ENCODE assay signal across 8 mouse cellular contexts in genomic region chr8:120276891-120277426, GRCm38 (mm10). TPM values are rescaled to one million over a fixed set of nuclear protein-coding genes. Genes with fewer than 3 reads are reported as not detected.
DNase-seq lines count a peak whose midpoint lies in the region; ATAC-seq and TF ChIP-seq lines count a peak whose summit lies in the region.

No protein-coding gene starts in this region.

- peak overlapping the region; percentile 94 for H3K4me2 ChIP-seq in intestine, embryonic 15.5 days (replicated peaks)
- H3K4me2 ChIP-seq in lung, embryonic 16.5 days (ENCODE audit: low read depth, low read length): peak overlapping the region; percentile 73

- in situ Hi-C loops in ES-E14 (cut with MboI; ENCODE audit: low sequenced_read_pairs in 2 of 2, unreplicated experiment in 2 of 2): no loop called here

- peak overlapping the region; percentile 47; the same call in 1 of the 2 replicates for H3K9ac ChIP-seq in ES-E14 (ENCODE audit: insufficient read depth, low read depth, low read length, poor library complexity, severe bottlenecking)
- H3K9ac ChIP-seq in intestine, embryonic 15.5 days: peak overlapping the region; percentile 55
- H3K9ac ChIP-seq in lung, embryonic 16.5 days (ENCODE audit: low read length): peak overlapping the region; percentile 71

- peak overlapping the region; percentile 51 to 55; a peak in 3 of 4 replicates for H3K4me3 ChIP-seq in ES-E14 (ENCODE audit: insufficient read depth in 1 of 2, low read depth in 1 of 2, low read length in 2 of 2, poor library complexity in 1 of 2, severe bottlenecking in 1 of 2)
- peak overlapping the region; percentile 44 for H3K4me3 ChIP-seq in intestine, embryonic 15.5 days (replicated peaks)
- peak overlapping the region; percentile 47 for H3K4me3 ChIP-seq in lung, embryonic 16.5 days (ENCODE audit: low read length)

- peaks cover 0 to 19% of the 10 kb centered on the region in 2 experiments; a peak in 3 of 4 replicates for H3K4me1 ChIP-seq in ES-E14 (ENCODE audit: control insufficient read depth in 2 of 2, insufficient read depth in 2 of 2, low read length in 2 of 2, poor library complexity in 1 of 2)
- H3K4me1 ChIP-seq in intestine, embryonic 15.5 days (replicated peaks): peaks cover 62% of the 10 kb centered on the region
- H3K4me1 ChIP-seq in lung, embryonic 16.5 days (replicated peaks; ENCODE audit: control insufficient read depth, insufficient read depth, low read length): peaks cover 51% of the 10 kb centered on the region

- DNase-seq in adrenal gland, adult 2 months: peak; percentile 61
- no peak for DNase-seq in adrenal gland, postnatal 4 days (ENCODE audit: low spot score in 2 of 2)
- no peak for DNase-seq in ES-E14 (ENCODE audit: low read depth, low spot score)
- DNase-seq in forelimb bud, embryonic 11.5 days (ENCODE audit: low read depth, low spot score): peak; percentile 63
- DNase-seq in splenic B cell, adult 2 months (ENCODE audit: low read depth, low spot score): peak; percentile 49
- DNase-seq in cerebellum, postnatal 14 days: no peak

- peak; percentile 13; the same call in 1 of the 2 replicates for ATAC-seq in intestine, embryonic 15.5 days
- ATAC-seq in lung, embryonic 16.5 days (ENCODE audit: low read depth): peak; percentile 18

- no peaks in the 10 kb centered on the region for H3K36me3 ChIP-seq in ES-E14 (ENCODE audit: control insufficient read depth, insufficient read depth, low read length, poor library complexity, severe bottlenecking)
- no peaks in the 10 kb centered on the region for H3K36me3 ChIP-seq in intestine, embryonic 15.5 days
- no peaks in the 10 kb centered on the region for H3K36me3 ChIP-seq in lung, embryonic 16.5 days (ENCODE audit: control insufficient read depth, insufficient read depth, low read length)
- H3K36me3 ChIP-seq in splenic B cell, adult 2 months (ENCODE audit: control insufficient read depth, insufficient read depth, low read length, poor library complexity, severe bottlenecking): no peaks in the 10 kb centered on the region

- H3K9me3 ChIP-seq in ES-E14 (ENCODE audit: control insufficient read depth, insufficient read depth, low read depth, low read length): no peaks in the 10 kb centered on the region
- H3K9me3 ChIP-seq in intestine, embryonic 15.5 days: no peaks in the 10 kb centered on the region
- no peaks in the 10 kb centered on the region for H3K9me3 ChIP-seq in lung, embryonic 16.5 days (ENCODE audit: control insufficient read depth, low read length)

- H3K27me3 ChIP-seq in intestine, embryonic 15.5 days (replicated peaks): no peaks in the 10 kb centered on the region
- H3K27me3 ChIP-seq in lung, embryonic 16.5 days (ENCODE audit: control insufficient read depth, insufficient read depth, low read depth, low read length): no peaks in the 10 kb centered on the region
- H3K27me3 ChIP-seq in splenic B cell, adult 2 months (ENCODE audit: control insufficient read depth, insufficient read depth, low read length, poor library complexity, severe bottlenecking): no peaks in the 10 kb centered on the region

- H3K27ac ChIP-seq in ES-E14 (ENCODE audit: insufficient read depth, low read depth, low read length, poor library complexity, severe bottlenecking): no peak overlapping the region
- H3K27ac ChIP-seq in intestine, embryonic 15.5 days: peak overlapping the region; percentile 96
- peak overlapping the region; percentile 98 for H3K27ac ChIP-seq in lung, embryonic 16.5 days (ENCODE audit: low read length)

- 14% methylated on average over 16 of the region's 16 CpGs for whole genome bisulfite sequencing in intestine, embryonic 15.5 days
- 5% methylated on average over 16 of the region's 16 CpGs for WGBS in lung, embryonic 16.5 days

TF ChIP-seq in ES-E14, 5 proteins besides CTCF, POLR2A, EP300 and RAD21:
- TF ChIP-seq CHD2 (IDR thresholded peaks at IDR 0.05; ENCODE audit: low read depth, low read length) (no peak), HCFC1 (IDR thresholded peaks at IDR 0.05; ENCODE audit: borderline replicate concordance, insufficient read depth, low read length) (no peak), ZNF384 (IDR thresholded peaks at IDR 0.05; ENCODE audit: low read depth, low read length) (no peak), ZC3H11A (IDR thresholded peaks at IDR 0.05; ENCODE audit: borderline replicate concordance, low read depth, low read length) (no peak), MAFK (IDR thresholded peaks at IDR 0.05; ENCODE audit: insufficient read depth, low read depth, low read length) (no peak)

RNA-seq across cellular contexts. Expression of gene Gse1, which starts 48.7 kb away (rescaled TPM):
- 10 to 100 TPM; 27.1 to 28.7 TPM for total RNA-seq in adrenal gland, adult 2 months (2021)
- 42.1 and 46.3 TPM in 2 replicates for polyA plus RNA-seq in adrenal gland, adult 2 months (2012; rRNA removed)
- 10 to 100 TPM; 58.1 to 60.7 TPM for total RNA-seq in adrenal gland, postnatal 4 days (2021)
- total RNA-seq in ES-E14 (2012; rRNA removed): 21.4 and 32.7 TPM in 2 replicates
- 7.9 and 9.6 TPM in 2 replicates for polyA plus RNA-seq in intestine, embryonic 15.5 days (2015; fragmentation: Nextera tagmentation; extraction: Ambion mirVana)
- polyA plus RNA-seq in lung, embryonic 16.5 days (2015; fragmentation: Nextera tagmentation; extraction: Ambion mirVana): 10.2 and 10.9 TPM in 2 replicates

Comparison
In these comparisons a context has a peak if more than half of its experiments do, and no peak if none do; other contexts are left out.
1. DNase-seq: peak in adrenal gland, adult 2 months (single experiment), forelimb bud, embryonic 11.5 days (single experiment) and splenic B cell, adult 2 months (single experiment); none in adrenal gland, postnatal 4 days (0 of 2), ES-E14 (single experiment) and cerebellum, postnatal 14 days (0 of 2).
2. Peak in every context shown above with its lines, with median percentiles within 50 percentile points of each other: H3K4me3 ChIP-seq and H3K9ac ChIP-seq.